Mouse (Mus musculus) cerebellum, adult 2 months (tissue): ENCODE results near the gene C1qtnf2. TPM values are rescaled to one million over a fixed set of nuclear protein-coding genes. Genes with fewer than 3 reads are reported as not detected.

ENCODE experiments used
- DNase-seq, 2 experiments: peaks; one replicate each; pipeline ENCODE4 v3.0.0; 2021
- H3K27ac ChIP-seq: fragments of 200-500 bp; 2 replicates; pipeline ENCODE4 v1.5.1; 2012; ENCODE audit warnings: low read length, control low read depth, inconsistent platforms; ENCODE audit not compliant: insufficient read depth
- H3K27me3 ChIP-seq: fragments of 200-500 bp; 2 replicates; pipeline ENCODE4 v1.6.1; 2012; ENCODE audit warnings: inconsistent platforms, mild to moderate bottlenecking, low read length, moderate library complexity; ENCODE audit not compliant: control insufficient read depth, insufficient read depth
- H3K4me1 ChIP-seq: fragments of 200-500 bp; 2 replicates; pipeline ENCODE4 v1.6.1; 2011; ENCODE audit warnings: low read length; ENCODE audit not compliant: control insufficient read depth, insufficient read depth
- H3K4me3 ChIP-seq: fragments of 200-500 bp; replicated peaks from 2 replicates; pipeline ENCODE3; 2011; ENCODE audit warnings: mild to moderate bottlenecking, low read depth, low read length, control low read depth; ENCODE audit not compliant: insufficient read depth
- CTCF ChIP-seq: fragments of 200-500 bp; IDR thresholded peaks from 2 replicates; pipeline ENCODE4 v1.5.1; 2011; ENCODE audit warnings: low read depth, mild to moderate bottlenecking, control low read depth, low read length, moderate library complexity, borderline replicate concordance; ENCODE audit not compliant: insufficient read depth
- POLR2A ChIP-seq: fragments of 200-500 bp; IDR thresholded peaks from 2 replicates; pipeline ENCODE4 v1.6.1; 2011; ENCODE audit warnings: low read length, control low read depth, borderline replicate concordance; ENCODE audit not compliant: insufficient read depth
- WGBS: fragments of 180-500 bp; shearing (Covaris S2); methylation state at CpG from one replicate; pipeline ENCODE4 v1.1.7; 2018; 5-methylcytosine and 5-hydroxymethylcytosine counted together
- polyA plus RNA-seq: library from polyadenylated mRNA; depleted of rRNA; stranded (reverse); fragments of >200 nt; gene quantifications from 2 replicates; pipeline ENCODE4 v1.2.3, GENCODE M21; 2012

C1qtnf2 gene
- polyA plus RNA-seq, 1 experiment: 1.8 TPM

DNA sequence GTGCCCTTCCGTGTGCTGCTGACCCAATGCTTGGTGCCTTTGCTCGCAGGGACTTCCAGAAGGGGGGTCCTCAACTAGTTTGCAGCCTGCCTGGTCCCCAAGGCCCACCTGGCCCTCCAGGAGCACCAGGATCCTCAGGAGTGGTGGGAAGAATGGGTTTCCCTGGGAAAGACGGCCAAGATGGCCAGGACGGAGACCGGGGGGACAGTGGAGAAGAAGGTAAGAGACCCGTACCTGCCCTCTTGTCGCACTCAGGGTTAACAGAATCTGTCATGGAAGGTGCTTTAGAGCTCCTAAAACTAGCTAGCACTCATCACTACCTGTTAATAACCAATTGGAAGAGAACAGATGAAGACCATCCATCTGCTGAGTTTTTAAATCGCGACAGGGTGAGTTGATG, 11.8 kb downstream of the C1qtnf2 start:
- DNase-seq: no peak
- WGBS: 90% methylated on average over 9 of the region's 9 CpGs
- TF ChIP-seq POLR2A: no peak
- TF ChIP-seq CTCF: no peak
- Histone ChIP-seq H3K4me3 (no peak overlapping the region), H3K4me1 (peaks cover 3% of the 10 kb centered on the region; the same call in 1 of the 2 replicates), H3K27ac (no peak overlapping the region), H3K27me3 (no peaks in the 10 kb centered on the region; the same call in 1 of the 2 replicates)

- TF ChIP-seq CTCF (peak; percentile 94), POLR2A (no peak)
- WGBS: 36% methylated on average over 7 of the region's 7 CpGs
- H3K4me1 ChIP-seq: peaks cover 10% of the 10 kb centered on the region
- DNase-seq: peak; percentile 61 to 78
- no peaks in the 10 kb centered on the region for H3K27me3 ChIP-seq
- no peak overlapping the region for H3K4me3 ChIP-seq
- no peak overlapping the region for H3K27ac ChIP-seq
These were observed 18.6 kb downstream of the C1qtnf2 start for GRCm38 (mm10) chr11:43492663-43493062.

DNA sequence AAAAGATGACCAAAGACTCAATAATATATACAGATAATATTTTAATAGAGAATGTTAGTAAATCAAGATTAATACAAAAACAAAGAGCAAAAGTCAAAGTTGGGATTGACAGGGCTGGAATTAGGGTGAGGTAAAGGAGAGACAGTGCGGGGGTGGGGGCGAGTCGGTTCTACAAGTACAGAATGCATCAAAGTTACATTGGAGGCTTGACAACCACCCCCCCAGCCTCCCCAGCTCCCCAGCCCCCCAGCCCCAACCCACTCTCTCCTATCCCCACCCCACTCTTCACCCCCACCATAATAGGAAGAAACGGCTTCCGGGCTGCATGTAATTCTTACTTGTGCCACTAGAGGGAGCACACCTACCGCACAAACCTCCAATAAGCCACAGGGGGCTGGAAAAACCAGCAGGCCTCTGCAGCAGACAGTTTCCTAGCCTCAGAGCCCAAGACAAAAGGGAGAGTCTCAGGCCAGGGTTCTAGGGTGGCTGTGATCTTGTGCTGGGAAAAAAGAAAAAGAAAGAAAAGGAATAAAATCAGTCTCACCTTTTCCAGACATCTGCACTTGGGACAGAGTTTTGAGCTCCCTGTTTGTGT, 19.8 kb downstream of the C1qtnf2 start:
- peaks cover 10% of the 10 kb centered on the region for H3K4me1 ChIP-seq
- no peak overlapping the region for H3K4me3 ChIP-seq
- 28% methylated on average over 6 of the region's 6 CpGs for WGBS
- peak overlapping the region; percentile 59; the same call in 1 of the 2 replicates for H3K27ac ChIP-seq
- peak; percentile 82 to 87 for DNase-seq
- TF ChIP-seq CTCF (peak; percentile 91), POLR2A (no peak)
- H3K27me3 ChIP-seq: no peaks in the 10 kb centered on the region

DNA sequence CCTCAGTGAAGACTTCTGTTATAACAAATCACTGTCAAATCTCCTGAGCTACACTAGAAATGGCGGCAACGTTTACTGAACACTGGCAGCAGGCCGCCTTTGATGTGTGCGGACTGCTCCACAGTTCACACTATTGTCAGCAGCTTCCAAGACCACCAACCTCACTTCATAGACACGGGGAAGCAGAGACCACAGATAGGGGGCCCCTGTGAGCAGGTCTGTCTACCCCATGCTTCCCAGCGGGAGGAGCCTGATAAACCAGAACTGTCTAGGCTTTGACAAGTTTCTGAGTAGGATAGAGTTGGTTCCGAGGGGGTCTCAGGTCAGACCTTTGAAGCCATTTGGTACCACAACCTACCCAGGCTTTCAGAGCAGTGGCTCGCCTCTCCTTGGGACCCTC, 21.0 kb downstream of the C1qtnf2 start:
- Histone ChIP-seq H3K27me3 (no peaks in the 10 kb centered on the region), H3K4me3 (no peak overlapping the region), H3K4me1 (peaks cover 10% of the 10 kb centered on the region), H3K27ac (no peak overlapping the region)
- no peak for TF ChIP-seq POLR2A
- TF ChIP-seq CTCF: no peak
- DNase-seq: no peak
- 75% methylated on average over 8 of the region's 8 CpGs for WGBS

GRCm38 (mm10) chr11:43495532-43495931, 21.5 kb downstream of the C1qtnf2 start:
- H3K4me3 ChIP-seq: no peak overlapping the region
- H3K27me3 ChIP-seq: no peaks in the 10 kb centered on the region
- H3K27ac ChIP-seq: no peak overlapping the region
- 22% methylated on average over 3 of the region's 3 CpGs for WGBS
- peak in 1 of 2 experiments; percentile 49 for DNase-seq
- peaks cover 10% of the 10 kb centered on the region for H3K4me1 ChIP-seq
- TF ChIP-seq CTCF: no peak
- no peak for TF ChIP-seq POLR2A

DNA sequence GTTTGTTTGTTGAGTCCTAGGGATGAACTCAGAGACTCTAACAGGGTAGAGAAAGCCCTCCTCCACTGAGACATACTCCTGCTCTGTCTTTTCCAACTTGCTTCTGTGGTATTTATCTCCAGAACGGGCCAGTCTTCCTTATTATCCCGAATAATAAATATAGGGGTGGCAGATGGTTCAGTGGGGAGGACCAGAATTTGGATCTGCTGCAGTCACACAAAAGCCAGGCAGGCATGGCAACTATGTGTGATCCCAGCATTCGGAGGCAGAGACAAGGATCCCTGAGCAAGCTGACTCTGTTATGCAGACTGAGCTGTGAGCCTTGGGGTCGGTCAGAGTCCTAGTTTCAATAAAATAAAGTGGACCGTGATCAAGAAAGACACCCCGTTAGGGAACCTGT, 27.2 kb downstream of the C1qtnf2 start:
- no peak for TF ChIP-seq CTCF
- TF ChIP-seq POLR2A: no peak
- Histone ChIP-seq H3K4me1 (peaks cover 12% of the 10 kb centered on the region), H3K27me3 (no peaks in the 10 kb centered on the region), H3K27ac (peak overlapping the region; percentile 78), H3K4me3 (no peak overlapping the region)
- no peak for DNase-seq
- 41% methylated on average over 6 of the region's 6 CpGs for WGBS

GRCm38 (mm10) chr11:43505188-43505587, 31.1 kb downstream of the C1qtnf2 start:
- Histone ChIP-seq H3K4me1 (peaks cover 12% of the 10 kb centered on the region), H3K4me3 (no peak overlapping the region), H3K27me3 (no peaks in the 10 kb centered on the region), H3K27ac (no peak overlapping the region)
- TF ChIP-seq CTCF: no peak
- TF ChIP-seq POLR2A: no peak
- no peak for DNase-seq
- WGBS: 29% methylated on average over 7 of the region's 7 CpGs

DNA sequence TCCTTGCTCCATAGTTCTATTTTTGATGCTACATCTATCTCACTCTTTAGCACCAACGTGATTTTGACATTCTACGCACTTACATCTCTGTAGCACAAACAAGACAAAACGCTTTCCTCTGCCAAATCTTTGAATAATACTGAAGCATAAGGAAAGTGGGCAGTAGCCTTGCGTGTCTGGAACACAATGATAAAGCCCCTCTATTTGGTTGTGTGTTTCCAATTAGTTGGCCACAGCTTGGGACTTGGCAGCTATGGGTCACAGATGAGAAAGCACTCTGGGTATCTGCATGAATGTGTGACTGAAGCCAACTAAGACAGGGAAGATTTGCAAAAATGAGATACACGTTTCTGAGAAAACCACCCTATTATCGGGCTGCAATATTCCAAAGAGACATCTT, 33.9 kb downstream of the C1qtnf2 start:
- Histone ChIP-seq H3K4me3 (no peak overlapping the region), H3K4me1 (peaks cover 7% of the 10 kb centered on the region), H3K27me3 (no peaks in the 10 kb centered on the region), H3K27ac (peak overlapping the region; percentile 26; the same call in 1 of the 2 replicates)
- WGBS: 14% methylated on average over 6 of the region's 6 CpGs
- DNase-seq: no peak
- TF ChIP-seq CTCF: no peak
- no peak for TF ChIP-seq POLR2A

GRCm38 (mm10) chr11:43509878-43510277, 35.8 kb downstream of the C1qtnf2 start:
- TF ChIP-seq CTCF: no peak
- no peak for TF ChIP-seq POLR2A

More at GRCm38 (mm10) chr11:43509878-43510277, 35.8 kb downstream of the C1qtnf2 start:
- H3K27me3 ChIP-seq: no peaks in the 10 kb centered on the region
- peaks cover 11% of the 10 kb centered on the region for H3K4me1 ChIP-seq
- DNase-seq: no peak
- over 99% methylated on average over 5 of the region's 5 CpGs for WGBS
- H3K27ac ChIP-seq: no peak overlapping the region
- no peak overlapping the region for H3K4me3 ChIP-seq
